Mouse (Mus musculus): ENCODE data around the gene Kcnj1. TPM values are rescaled to one million over a fixed set of nuclear protein-coding genes. Genes with fewer than 3 reads are reported as not detected.

Gene Kcnj1
- polyA plus RNA-seq, 1 experiment, result not detected

- H3K36me3 ChIP-seq (ENCODE audit: control insufficient read depth, insufficient read depth), result no peaks in the 10 kb centered on the region
Observed at GRCm38 (mm10) chr9:32425321-32425720, 53.0 kb downstream of the Kcnj1 start.

GRCm38 (mm10) chr9:32431061-32431460 is 58.8 kb downstream of the Kcnj1 start:
- no peak overlapping the region for H3ac ChIP-seq (ENCODE audit: control insufficient read depth, insufficient read length)
- no peak overlapping the region for H3K4me3 ChIP-seq
- peaks cover 25% of the 10 kb centered on the region for H3K27me3 ChIP-seq (ENCODE audit: control insufficient read depth, insufficient read depth, insufficient read length)
- TF ChIP-seq SRF (IDR thresholded peaks at IDR 0.05; ENCODE audit: control insufficient read depth, insufficient read length, low read depth) (no peak), CEBPB (IDR thresholded peaks at IDR 0.05; ENCODE audit: insufficient read depth, poor library complexity, severe bottlenecking) (no peak), MAX (IDR thresholded peaks at IDR 0.05; ENCODE audit: low read depth) (no peak), MYOD1 (IDR thresholded peaks at IDR 0.05; ENCODE audit: control insufficient read depth in 1 of 3, insufficient read length in 2 of 3, low read depth in 2 of 3) (no peak), USF1 (IDR thresholded peaks at IDR 0.05; ENCODE audit: low read depth) (no peak), POLR2AphosphoS2 (IDR thresholded peaks at IDR 0.05; ENCODE audit: insufficient read length, low read depth) (no peak), TCF3 (IDR thresholded peaks at IDR 0.05; ENCODE audit: insufficient read length, low read depth) (no peak), MYOG (IDR thresholded peaks at IDR 0.05; ENCODE audit: control insufficient read depth in 1 of 3, insufficient read depth in 1 of 3, insufficient read length in 2 of 3, low read depth in 2 of 3) (no peak), TCF12 (IDR thresholded peaks at IDR 0.05; ENCODE audit: insufficient read depth, poor library complexity, severe bottlenecking) (no peak), REST (IDR thresholded peaks at IDR 0.05; ENCODE audit: insufficient read depth, insufficient read length) (no peak), POLR2A (IDR thresholded peaks at IDR 0.05; ENCODE audit: insufficient read length, low read depth) (no peak), E2F4 (IDR thresholded peaks at IDR 0.05; ENCODE audit: insufficient read depth) (no peak)
- H3K79me2 ChIP-seq (ENCODE audit: control insufficient read depth, insufficient read depth), result no peaks in the 10 kb centered on the region
- H3K36me3 ChIP-seq (ENCODE audit: control insufficient read depth, insufficient read depth), result no peaks in the 10 kb centered on the region
- no peak overlapping the region for H3K4me2 ChIP-seq (ENCODE audit: low read depth)

More at GRCm38 (mm10) chr9:32425321-32425720, 53.0 kb downstream of the Kcnj1 start:
- Histone ChIP-seq H3K4me2 (ENCODE audit: low read depth) (no peak overlapping the region), H3K4me3 (no peak overlapping the region), H3K27me3 (ENCODE audit: control insufficient read depth, insufficient read depth, insufficient read length) (peaks cover 14% of the 10 kb centered on the region), H3K79me2 (ENCODE audit: control insufficient read depth, insufficient read depth) (no peaks in the 10 kb centered on the region), H3ac (ENCODE audit: control insufficient read depth, insufficient read length) (no peak overlapping the region)
- no peak for TF ChIP-seq CEBPB (IDR thresholded peaks at IDR 0.05; ENCODE audit: insufficient read depth, poor library complexity, severe bottlenecking)
- no peak for TF ChIP-seq TCF3 (IDR thresholded peaks at IDR 0.05; ENCODE audit: insufficient read length, low read depth)
- TF ChIP-seq POLR2A (IDR thresholded peaks at IDR 0.05; ENCODE audit: insufficient read length, low read depth), result no peak
- TF ChIP-seq MYOG (IDR thresholded peaks at IDR 0.05; ENCODE audit: control insufficient read depth in 1 of 3, insufficient read depth in 1 of 3, insufficient read length in 2 of 3, low read depth in 2 of 3), result no peak
- TF ChIP-seq SRF (IDR thresholded peaks at IDR 0.05; ENCODE audit: control insufficient read depth, insufficient read length, low read depth), result no peak
- TF ChIP-seq USF1 (IDR thresholded peaks at IDR 0.05; ENCODE audit: low read depth), result no peak
- TF ChIP-seq MAX (IDR thresholded peaks at IDR 0.05; ENCODE audit: low read depth), result no peak
- TF ChIP-seq TCF12 (IDR thresholded peaks at IDR 0.05; ENCODE audit: insufficient read depth, poor library complexity, severe bottlenecking), result no peak
- TF ChIP-seq REST (IDR thresholded peaks at IDR 0.05; ENCODE audit: insufficient read depth, insufficient read length), result no peak
- TF ChIP-seq E2F4 (IDR thresholded peaks at IDR 0.05; ENCODE audit: insufficient read depth), result no peak

GRCm38 (mm10) chr9:32434241-32435213 is 62.2 kb downstream of the Kcnj1 start:
- H3K4me2 ChIP-seq (ENCODE audit: low read depth), result no peak overlapping the region
- TF ChIP-seq MYOD1 (IDR thresholded peaks at IDR 0.05; ENCODE audit: control insufficient read depth in 1 of 3, insufficient read length in 2 of 3, low read depth in 2 of 3), result no peak
- no peak for TF ChIP-seq REST (IDR thresholded peaks at IDR 0.05; ENCODE audit: insufficient read depth, insufficient read length)
- no peak for TF ChIP-seq SRF (IDR thresholded peaks at IDR 0.05; ENCODE audit: control insufficient read depth, insufficient read length, low read depth)
- TF ChIP-seq POLR2A (IDR thresholded peaks at IDR 0.05; ENCODE audit: insufficient read length, low read depth), result no peak
- TF ChIP-seq MAX (IDR thresholded peaks at IDR 0.05; ENCODE audit: low read depth), result no peak
- TF ChIP-seq TCF12 (IDR thresholded peaks at IDR 0.05; ENCODE audit: insufficient read depth, poor library complexity, severe bottlenecking), result no peak
- no peak for TF ChIP-seq MYOG (IDR thresholded peaks at IDR 0.05; ENCODE audit: control insufficient read depth in 1 of 3, insufficient read depth in 1 of 3, insufficient read length in 2 of 3, low read depth in 2 of 3)
- TF ChIP-seq CEBPB (IDR thresholded peaks at IDR 0.05; ENCODE audit: insufficient read depth, poor library complexity, severe bottlenecking), result no peak
- TF ChIP-seq E2F4 (IDR thresholded peaks at IDR 0.05; ENCODE audit: insufficient read depth), result no peak
- no peak for TF ChIP-seq TCF3 (IDR thresholded peaks at IDR 0.05; ENCODE audit: insufficient read length, low read depth)
- peaks cover 28% of the 10 kb centered on the region for H3K27me3 ChIP-seq (ENCODE audit: control insufficient read depth, insufficient read depth, insufficient read length)
- H3K79me2 ChIP-seq (ENCODE audit: control insufficient read depth, insufficient read depth), result no peaks in the 10 kb centered on the region
- no peak overlapping the region for H3ac ChIP-seq (ENCODE audit: control insufficient read depth, insufficient read length)
- H3K36me3 ChIP-seq (ENCODE audit: control insufficient read depth, insufficient read depth), result no peaks in the 10 kb centered on the region
- H3K4me3 ChIP-seq, result no peak overlapping the region

- H3K27me3 ChIP-seq (ENCODE audit: control insufficient read depth, insufficient read depth, insufficient read length), result peaks cover 5% of the 10 kb centered on the region
- no peak overlapping the region for H3ac ChIP-seq (ENCODE audit: control insufficient read depth, insufficient read length)
- no peak overlapping the region for H3K4me2 ChIP-seq (ENCODE audit: low read depth)
- TF ChIP-seq SRF (IDR thresholded peaks at IDR 0.05; ENCODE audit: control insufficient read depth, insufficient read length, low read depth) (no peak), REST (IDR thresholded peaks at IDR 0.05; ENCODE audit: insufficient read depth, insufficient read length) (no peak), POLR2AphosphoS2 (IDR thresholded peaks at IDR 0.05; ENCODE audit: insufficient read length, low read depth) (no peak), TCF3 (IDR thresholded peaks at IDR 0.05; ENCODE audit: insufficient read length, low read depth) (no peak), POLR2A (IDR thresholded peaks at IDR 0.05; ENCODE audit: insufficient read length, low read depth) (no peak), MAX (IDR thresholded peaks at IDR 0.05; ENCODE audit: low read depth) (no peak), MYOG (IDR thresholded peaks at IDR 0.05; ENCODE audit: control insufficient read depth in 1 of 3, insufficient read depth in 1 of 3, insufficient read length in 2 of 3, low read depth in 2 of 3) (no peak), MYOD1 (IDR thresholded peaks at IDR 0.05; ENCODE audit: control insufficient read depth in 1 of 3, insufficient read length in 2 of 3, low read depth in 2 of 3) (no peak), TCF12 (IDR thresholded peaks at IDR 0.05; ENCODE audit: insufficient read depth, poor library complexity, severe bottlenecking) (no peak), E2F4 (IDR thresholded peaks at IDR 0.05; ENCODE audit: insufficient read depth) (no peak), USF1 (IDR thresholded peaks at IDR 0.05; ENCODE audit: low read depth) (no peak), CEBPB (IDR thresholded peaks at IDR 0.05; ENCODE audit: insufficient read depth, poor library complexity, severe bottlenecking) (no peak)
- H3K4me3 ChIP-seq, result no peak overlapping the region
- H3K36me3 ChIP-seq (ENCODE audit: control insufficient read depth, insufficient read depth), result no peaks in the 10 kb centered on the region
- H3K79me2 ChIP-seq (ENCODE audit: control insufficient read depth, insufficient read depth), result no peaks in the 10 kb centered on the region
Observed at GRCm38 (mm10) chr9:32443115-32443514, 70.8 kb downstream of the Kcnj1 start.

Measured in myocyte (in vitro differentiated cells).